Mouse (Mus musculus): ENCODE measurements at regions not wholly inside any gene's neighbourhood (a gene's known extent, or its start where the extent isn't known, plus 50 kb on each side); places are given as distances from the start of the nearest gene placed in this dataset.

- TF ChIP-seq NANOG (IDR thresholded peaks at IDR 0.05; ENCODE audit: borderline replicate concordance, low read length), result no peak
- TF ChIP-seq CTCF (conservative IDR thresholded peaks at IDR 0.05; ENCODE audit: low read length), result no peak
These were observed 416.4 kb downstream of the Efnb2 start for GRCm38 (mm10) chr8:8244599-8244998.

Measured in E14TG2a.4 (cell line).